Mouse (Mus musculus): ENCODE results near the gene Slx4ip. TPM values are rescaled to one million over a fixed set of nuclear protein-coding genes. Genes with fewer than 3 reads are reported as not detected.

The Slx4ip gene
- polyA plus RNA-seq, 1 experiment from 2014 or later, result 7.4 TPM

DNA sequence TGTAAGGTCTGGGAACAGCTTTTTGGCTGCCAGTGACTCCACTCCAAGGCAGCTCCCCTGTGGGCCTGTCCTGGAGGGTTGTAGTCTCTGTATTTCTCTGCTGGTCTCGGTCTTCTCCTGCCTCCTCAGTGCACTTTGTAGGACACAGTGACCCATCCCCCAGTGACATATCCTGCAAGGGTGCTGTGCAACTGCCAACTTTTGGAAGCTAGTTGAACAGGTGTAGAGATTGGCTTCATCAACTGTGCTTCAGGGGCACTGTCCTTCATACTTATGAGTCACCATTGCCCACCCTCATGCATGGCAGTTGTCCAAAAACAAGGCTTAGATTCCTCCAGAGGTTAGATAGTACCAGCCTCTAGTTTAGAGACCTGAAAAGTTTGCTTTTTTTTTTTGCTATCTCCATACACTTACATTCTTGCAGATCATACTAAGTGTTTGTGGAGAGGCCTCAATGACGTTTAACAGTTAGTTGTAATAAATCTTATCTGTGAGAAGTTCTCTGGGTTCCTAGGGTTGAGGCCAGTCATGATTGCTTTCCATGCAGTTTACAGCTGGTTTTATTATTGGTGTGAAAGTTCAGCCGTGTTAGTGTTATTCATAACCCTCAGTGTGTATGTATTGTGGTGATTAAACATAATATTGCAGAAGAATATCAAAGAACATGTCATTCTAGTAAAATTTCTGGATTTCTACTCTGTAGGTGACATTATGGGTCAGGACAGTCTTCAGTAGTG is 29.4 kb downstream of the Slx4ip start:
- Histone ChIP-seq H3K27ac (replicated peaks; ENCODE audit: low read depth, low read length) (no peak overlapping the region), H3K27me3 (ENCODE audit: control insufficient read depth, insufficient read depth, low read length) (no peaks in the 10 kb centered on the region), H3K4me3 (ENCODE audit: low read depth, low read length) (no peak overlapping the region), H3K9ac (replicated peaks; ENCODE audit: low read length) (no peak overlapping the region), H3K9me3 (replicated peaks; ENCODE audit: control insufficient read depth, low read length) (no peaks in the 10 kb centered on the region), H3K4me2 (ENCODE audit: low read depth, low read length) (no peak overlapping the region), H3K36me3 (replicated peaks; ENCODE audit: control insufficient read depth, insufficient read depth, low read depth, low read length) (no peaks in the 10 kb centered on the region), H3K4me1 (ENCODE audit: control insufficient read depth, insufficient read depth, low read length) (no peaks in the 10 kb centered on the region)
- DNase-seq (ENCODE audit: low spot score) (no peak), ATAC-seq (replicated peaks; ENCODE audit: insufficient number of reproducible peaks, low FRiP score, low TSS enrichment, low read depth) (no peak)
- WGBS, result 85% methylated on average over 3 of the region's 3 CpGs

DNA sequence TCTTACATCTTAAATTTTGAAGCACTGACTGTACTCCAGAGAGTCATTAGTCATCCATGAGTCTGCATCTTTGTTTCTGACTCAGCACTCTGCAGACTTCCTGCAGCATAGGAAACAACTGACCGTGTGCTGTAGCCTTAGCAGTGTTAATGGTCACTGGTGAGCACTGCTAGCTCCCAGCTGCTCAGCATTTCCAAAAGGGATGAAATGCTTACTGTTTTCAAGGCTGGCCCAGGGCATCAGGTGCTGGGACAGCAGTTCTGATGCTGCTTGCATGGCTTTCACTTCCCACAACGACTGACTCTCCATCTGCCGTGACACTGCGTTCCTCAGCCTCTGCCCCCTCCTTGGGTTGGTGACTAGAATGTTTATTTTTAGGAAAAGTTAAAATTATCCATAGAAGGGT is 30.0 kb downstream of the Slx4ip start:
- no peak overlapping the region for H3K4me2 ChIP-seq (ENCODE audit: low read depth, low read length)
- no peak overlapping the region for H3K9ac ChIP-seq (replicated peaks; ENCODE audit: low read length)
- no peaks in the 10 kb centered on the region for H3K27me3 ChIP-seq (ENCODE audit: control insufficient read depth, insufficient read depth, low read length)
- WGBS, result 73% methylated on average over 4 of the region's 4 CpGs
- DNase-seq (ENCODE audit: low spot score), result no peak
- no peaks in the 10 kb centered on the region for H3K4me1 ChIP-seq (ENCODE audit: control insufficient read depth, insufficient read depth, low read length)
- ATAC-seq (replicated peaks; ENCODE audit: insufficient number of reproducible peaks, low FRiP score, low TSS enrichment, low read depth), result no peak; the same call in 1 of the 2 replicates
- H3K9me3 ChIP-seq (replicated peaks; ENCODE audit: control insufficient read depth, low read length), result no peaks in the 10 kb centered on the region
- H3K4me3 ChIP-seq (ENCODE audit: low read depth, low read length), result no peak overlapping the region
- H3K36me3 ChIP-seq (replicated peaks; ENCODE audit: control insufficient read depth, insufficient read depth, low read depth, low read length), result no peaks in the 10 kb centered on the region
- H3K27ac ChIP-seq (replicated peaks; ENCODE audit: low read depth, low read length), result no peak overlapping the region

GRCm38 (mm10) chr2:136936391-136937288 is 45.6 kb downstream of the Slx4ip start:
- H3K36me3 ChIP-seq (replicated peaks; ENCODE audit: control insufficient read depth, insufficient read depth, low read depth, low read length), result no peaks in the 10 kb centered on the region
- 93% methylated on average over 4 of the region's 4 CpGs for WGBS
- ATAC-seq (replicated peaks; ENCODE audit: insufficient number of reproducible peaks, low FRiP score, low TSS enrichment, low read depth), result no peak

DNA sequence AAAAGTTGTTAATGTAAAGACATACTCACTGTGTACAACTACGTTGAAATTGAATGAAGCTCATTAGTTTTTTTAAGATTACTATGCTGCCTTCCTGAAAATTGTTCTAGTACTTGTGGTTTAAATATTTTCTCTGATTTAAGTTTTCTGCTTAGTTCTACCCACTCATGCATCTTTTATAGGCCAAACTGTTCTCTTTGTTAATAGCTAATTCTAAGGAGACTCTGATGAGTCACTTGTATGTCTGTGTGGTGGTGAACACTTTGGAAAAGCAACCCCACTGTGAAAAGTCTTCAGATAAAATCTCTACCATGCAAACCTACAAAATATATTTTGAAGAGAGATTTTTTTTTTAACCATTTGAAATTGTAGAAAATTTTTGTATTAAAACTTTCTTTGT is 47.2 kb downstream of the Slx4ip start:
- H3K4me1 ChIP-seq (ENCODE audit: control insufficient read depth, insufficient read depth, low read length), result no peaks in the 10 kb centered on the region
- no peak for ATAC-seq (replicated peaks; ENCODE audit: insufficient number of reproducible peaks, low FRiP score, low TSS enrichment, low read depth)
- H3K27ac ChIP-seq (replicated peaks; ENCODE audit: low read depth, low read length), result no peak overlapping the region
- H3K4me3 ChIP-seq (ENCODE audit: low read depth, low read length), result no peak overlapping the region
- no peak overlapping the region for H3K9ac ChIP-seq (replicated peaks; ENCODE audit: low read length)
- no peaks in the 10 kb centered on the region for H3K27me3 ChIP-seq (ENCODE audit: control insufficient read depth, insufficient read depth, low read length)
- DNase-seq (ENCODE audit: low spot score), result no peak
- 85% methylated on average over 1 of the region's 1 CpGs for WGBS
- H3K9me3 ChIP-seq (replicated peaks; ENCODE audit: control insufficient read depth, low read length), result no peaks in the 10 kb centered on the region
- H3K36me3 ChIP-seq (replicated peaks; ENCODE audit: control insufficient read depth, insufficient read depth, low read depth, low read length), result no peaks in the 10 kb centered on the region
- H3K4me2 ChIP-seq (ENCODE audit: low read depth, low read length), result no peak overlapping the region

More at GRCm38 (mm10) chr2:136936391-136937288, 45.6 kb downstream of the Slx4ip start:
- no peaks in the 10 kb centered on the region for H3K4me1 ChIP-seq (ENCODE audit: control insufficient read depth, insufficient read depth, low read length)
- no peaks in the 10 kb centered on the region for H3K27me3 ChIP-seq (ENCODE audit: control insufficient read depth, insufficient read depth, low read length)
- H3K9me3 ChIP-seq (replicated peaks; ENCODE audit: control insufficient read depth, low read length), result no peaks in the 10 kb centered on the region
- DNase-seq (ENCODE audit: low spot score), result no peak
- no peak overlapping the region for H3K9ac ChIP-seq (replicated peaks; ENCODE audit: low read length)
- H3K4me3 ChIP-seq (ENCODE audit: low read depth, low read length), result no peak overlapping the region
- no peak overlapping the region for H3K27ac ChIP-seq (replicated peaks; ENCODE audit: low read depth, low read length)
- H3K4me2 ChIP-seq (ENCODE audit: low read depth, low read length), result no peak overlapping the region

DNA sequence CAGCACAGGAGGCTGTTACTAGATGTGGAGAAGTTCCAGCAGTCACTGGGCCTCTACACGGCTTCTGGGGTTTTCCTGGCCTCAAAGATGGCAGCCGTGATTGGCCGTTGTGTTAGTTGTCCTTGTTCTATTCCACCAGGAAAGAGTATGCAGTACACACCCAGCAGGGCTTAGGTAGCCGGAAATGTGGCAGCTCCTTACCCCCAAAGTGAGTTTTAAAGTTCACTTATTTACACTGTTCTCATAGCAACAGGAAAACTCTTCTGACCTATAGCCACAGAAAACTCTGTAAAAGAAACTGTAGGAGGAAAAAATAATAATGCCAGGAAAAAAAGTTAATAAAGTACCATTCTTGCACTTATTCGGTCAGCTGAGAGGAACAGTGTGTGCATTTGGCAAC is 55.3 kb downstream of the Slx4ip start:
- WGBS, result 90% methylated on average over 5 of the region's 5 CpGs

DNA sequence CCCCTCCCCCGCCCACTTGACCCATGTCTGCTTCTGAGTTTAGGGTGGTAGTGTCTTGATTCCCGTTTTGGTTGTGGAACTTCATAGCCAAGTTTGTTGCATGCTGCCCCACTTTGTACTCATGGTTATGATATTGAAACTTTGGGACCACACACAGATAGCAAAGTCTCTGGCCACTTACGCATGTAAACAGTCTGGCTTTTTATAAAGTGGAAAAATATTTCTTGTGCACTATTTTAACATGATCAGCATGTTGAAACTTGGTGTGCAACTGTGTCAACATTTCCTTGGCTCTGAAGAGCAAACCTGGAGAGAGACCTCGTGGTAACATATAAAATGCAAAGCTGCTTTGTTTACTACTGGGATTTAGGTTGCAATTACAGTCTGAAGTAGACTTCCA is 56.5 kb downstream of the Slx4ip start:
- Histone ChIP-seq H3K9me3 (replicated peaks; ENCODE audit: control insufficient read depth, low read length) (no peaks in the 10 kb centered on the region), H3K27ac (replicated peaks; ENCODE audit: low read depth, low read length) (no peak overlapping the region), H3K9ac (replicated peaks; ENCODE audit: low read length) (no peak overlapping the region), H3K4me2 (ENCODE audit: low read depth, low read length) (no peak overlapping the region), H3K4me1 (ENCODE audit: control insufficient read depth, insufficient read depth, low read length) (no peaks in the 10 kb centered on the region), H3K4me3 (ENCODE audit: low read depth, low read length) (no peak overlapping the region), H3K36me3 (replicated peaks; ENCODE audit: control insufficient read depth, insufficient read depth, low read depth, low read length) (no peaks in the 10 kb centered on the region), H3K27me3 (ENCODE audit: control insufficient read depth, insufficient read depth, low read length) (no peaks in the 10 kb centered on the region)
- WGBS, result 83% methylated on average over 4 of the region's 4 CpGs
- ATAC-seq (replicated peaks; ENCODE audit: insufficient number of reproducible peaks, low FRiP score, low TSS enrichment, low read depth), result no peak
- no peak for DNase-seq (ENCODE audit: low spot score)

More for the DNA sequence above, 55.3 kb downstream of the Slx4ip start:
- Histone ChIP-seq H3K27me3 (ENCODE audit: control insufficient read depth, insufficient read depth, low read length) (no peaks in the 10 kb centered on the region), H3K27ac (replicated peaks; ENCODE audit: low read depth, low read length) (no peak overlapping the region), H3K4me2 (ENCODE audit: low read depth, low read length) (no peak overlapping the region), H3K4me3 (ENCODE audit: low read depth, low read length) (no peak overlapping the region), H3K4me1 (ENCODE audit: control insufficient read depth, insufficient read depth, low read length) (no peaks in the 10 kb centered on the region), H3K9me3 (replicated peaks; ENCODE audit: control insufficient read depth, low read length) (no peaks in the 10 kb centered on the region), H3K36me3 (replicated peaks; ENCODE audit: control insufficient read depth, insufficient read depth, low read depth, low read length) (no peaks in the 10 kb centered on the region), H3K9ac (replicated peaks; ENCODE audit: low read length) (no peak overlapping the region)
- no peak for ATAC-seq (replicated peaks; ENCODE audit: insufficient number of reproducible peaks, low FRiP score, low TSS enrichment, low read depth)
- no peak for DNase-seq (ENCODE audit: low spot score)

- DNase-seq (ENCODE audit: low spot score) (no peak), ATAC-seq (replicated peaks; ENCODE audit: insufficient number of reproducible peaks, low FRiP score, low TSS enrichment, low read depth) (no peak)
- Histone ChIP-seq H3K36me3 (replicated peaks; ENCODE audit: control insufficient read depth, insufficient read depth, low read depth, low read length) (no peaks in the 10 kb centered on the region), H3K4me1 (ENCODE audit: control insufficient read depth, insufficient read depth, low read length) (no peaks in the 10 kb centered on the region), H3K4me3 (ENCODE audit: low read depth, low read length) (no peak overlapping the region), H3K9ac (replicated peaks; ENCODE audit: low read length) (no peak overlapping the region), H3K4me2 (ENCODE audit: low read depth, low read length) (no peak overlapping the region), H3K27ac (replicated peaks; ENCODE audit: low read depth, low read length) (no peak overlapping the region), H3K27me3 (ENCODE audit: control insufficient read depth, insufficient read depth, low read length) (no peaks in the 10 kb centered on the region), H3K9me3 (replicated peaks; ENCODE audit: control insufficient read depth, low read length) (no peaks in the 10 kb centered on the region)
- WGBS, result 39% methylated on average over 5 of the region's 5 CpGs
Measured at GRCm38 (mm10) chr2:136947937-136948336, 56.9 kb downstream of the Slx4ip start.

GRCm38 (mm10) chr2:136952238-136952637 is 61.2 kb downstream of the Slx4ip start:
- H3K4me1 ChIP-seq (ENCODE audit: control insufficient read depth, insufficient read depth, low read length), result no peaks in the 10 kb centered on the region
- H3K27me3 ChIP-seq (ENCODE audit: control insufficient read depth, insufficient read depth, low read length), result no peaks in the 10 kb centered on the region
- no peak overlapping the region for H3K4me3 ChIP-seq (ENCODE audit: low read depth, low read length)
- no peak overlapping the region for H3K27ac ChIP-seq (replicated peaks; ENCODE audit: low read depth, low read length)
- ATAC-seq (replicated peaks; ENCODE audit: insufficient number of reproducible peaks, low FRiP score, low TSS enrichment, low read depth) (no peak), DNase-seq (ENCODE audit: low spot score) (no peak)
- no peaks in the 10 kb centered on the region for H3K36me3 ChIP-seq (replicated peaks; ENCODE audit: control insufficient read depth, insufficient read depth, low read depth, low read length)
- H3K4me2 ChIP-seq (ENCODE audit: low read depth, low read length), result no peak overlapping the region
- no peak overlapping the region for H3K9ac ChIP-seq (replicated peaks; ENCODE audit: low read length)
- WGBS, result 84% methylated on average over 1 of the region's 1 CpGs
- no peaks in the 10 kb centered on the region for H3K9me3 ChIP-seq (replicated peaks; ENCODE audit: control insufficient read depth, low read length)
